Mouse (Mus musculus) hindbrain, postnatal 0 days (tissue): ENCODE results near the gene Adamtsl1. TPM values are rescaled to one million over a fixed set of nuclear protein-coding genes. Genes with fewer than 3 reads are reported as not detected.

Experiments
- ATAC-seq: fragments of 200-750 bp; cut with Nextera tagmentation; 2 replicates; pipeline ENCODE4 v1.8.0; 2017; ENCODE audit warnings: mild to moderate bottlenecking, moderate TSS enrichment, moderate library complexity
- DNase-seq: peaks from one replicate; pipeline ENCODE4 v3.0.0-alpha.2; 2015; ENCODE audit warnings: low spot score
- H3K27ac ChIP-seq: fragments of 300-500 bp; sonication (generic); 2 replicates; pipeline ENCODE4 v1.5.1; 2014; ENCODE audit warnings: mild to moderate bottlenecking
- H3K27me3 ChIP-seq: fragments of 300-500 bp; sonication (generic); 2 replicates; pipeline ENCODE4 v1.6.1; 2014; ENCODE audit warnings: low read length, mixed read lengths; ENCODE audit not compliant: insufficient read depth
- H3K36me3 ChIP-seq: fragments of 300-500 bp; sonication (generic); 2 replicates; pipeline ENCODE4 v1.6.1; 2014; ENCODE audit warnings: low read length, mixed read lengths; ENCODE audit not compliant: insufficient read depth
- H3K4me1 ChIP-seq: fragments of 300-500 bp; sonication (generic); 2 replicates; pipeline ENCODE4 v1.6.1; 2014; ENCODE audit warnings: antibody characterized with exemption, low read length, mixed read lengths; ENCODE audit not compliant: insufficient read depth
- H3K4me2 ChIP-seq: fragments of 300-500 bp; sonication (generic); 2 replicates; pipeline ENCODE4 v1.6.1; 2014; ENCODE audit warnings: low read depth, mild to moderate bottlenecking, low read length, moderate library complexity, mixed read lengths
- H3K4me3 ChIP-seq: fragments of 300-500 bp; sonication (generic); 2 replicates; pipeline ENCODE4 v1.5.1; 2014; ENCODE audit warnings: low read length
- H3K9ac ChIP-seq: fragments of 300-500 bp; sonication (generic); replicated peaks from 2 replicates; pipeline ENCODE4 v1.6.1; 2014; ENCODE audit warnings: mild to moderate bottlenecking, low read length, moderate library complexity, mixed read lengths
- H3K9me3 ChIP-seq: fragments of 300-500 bp; sonication (generic); 2 replicates; pipeline ENCODE4 v1.6.1; 2016; ENCODE audit warnings: low read length, mixed read lengths
- CTCF ChIP-seq: IDR thresholded peaks from 2 replicates; pipeline ENCODE4 v1.5.1; 2016; ENCODE audit warnings: antibody characterized with exemption, control low read depth, low read depth
- whole genome bisulfite sequencing: fragments of 180-500 bp; shearing (Covaris S2); extraction: QIAGEN DNeasy Blood & Tissue Kit; methylation state at CpG from one replicate; pipeline ENCODE4 v1.1.7; 2014; 5-methylcytosine and 5-hydroxymethylcytosine counted together
- polyA plus RNA-seq: library from polyadenylated mRNA; unstranded; fragments of >200 nt; fragmentation: Nextera tagmentation; extraction: Ambion mirVana; gene quantifications from 2 replicates; pipeline ENCODE4 v1.2.1, GENCODE M21; 2015
- total RNA-seq: library from RNA; depleted of rRNA; stranded (reverse); fragments of >200 nt; gene quantifications from 2 replicates; pipeline ENCODE4 v1.2.3, GENCODE M21; 2014

The Adamtsl1 gene
- total and polyA plus RNA-seq, 2 experiments from 2014 or later, result 8.0 to 13.4 TPM

DNA sequence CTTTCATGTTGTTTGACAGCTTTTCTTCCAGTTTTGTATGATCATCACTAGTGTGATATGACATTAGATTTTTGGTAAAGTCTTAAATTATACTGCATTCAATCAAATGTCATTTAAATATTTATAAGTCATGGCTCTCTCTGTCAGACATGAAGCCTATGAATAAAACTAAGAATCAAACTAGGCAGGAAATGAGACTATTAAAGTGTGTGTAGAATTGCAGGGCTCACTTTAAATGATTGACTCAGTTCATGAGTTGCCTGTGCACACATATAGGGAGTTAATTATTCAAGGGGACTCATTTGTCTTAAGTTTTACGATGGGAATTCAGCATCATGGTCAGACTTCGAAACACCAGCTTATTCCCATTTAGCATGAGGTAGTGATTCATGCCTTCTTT, 71.5 kb downstream of the Adamtsl1 start:
- H3K9ac ChIP-seq, result no peak overlapping the region
- WGBS, result 85% methylated on average over 2 of the region's 2 CpGs
- H3K27ac ChIP-seq, result no peak overlapping the region
- no peak for ATAC-seq
- no peaks in the 10 kb centered on the region for H3K4me1 ChIP-seq
- no peaks in the 10 kb centered on the region for H3K9me3 ChIP-seq
- no peak overlapping the region for H3K4me3 ChIP-seq
- no peaks in the 10 kb centered on the region for H3K36me3 ChIP-seq
- H3K4me2 ChIP-seq, result no peak overlapping the region
- no peak for TF ChIP-seq CTCF
- DNase-seq, result no peak
- H3K27me3 ChIP-seq, result no peaks in the 10 kb centered on the region

- Histone ChIP-seq H3K4me3 (no peak overlapping the region), H3K27ac (no peak overlapping the region), H3K27me3 (no peaks in the 10 kb centered on the region), H3K9me3 (no peaks in the 10 kb centered on the region), H3K36me3 (no peaks in the 10 kb centered on the region), H3K9ac (no peak overlapping the region), H3K4me2 (no peak overlapping the region), H3K4me1 (no peaks in the 10 kb centered on the region)
- 90% methylated on average over 4 of the region's 4 CpGs for WGBS
- DNase-seq, result no peak
- TF ChIP-seq CTCF, result no peak
- no peak for ATAC-seq
Measured at GRCm38 (mm10) chr4:85588928-85589327, 75.0 kb downstream of the Adamtsl1 start.

DNA sequence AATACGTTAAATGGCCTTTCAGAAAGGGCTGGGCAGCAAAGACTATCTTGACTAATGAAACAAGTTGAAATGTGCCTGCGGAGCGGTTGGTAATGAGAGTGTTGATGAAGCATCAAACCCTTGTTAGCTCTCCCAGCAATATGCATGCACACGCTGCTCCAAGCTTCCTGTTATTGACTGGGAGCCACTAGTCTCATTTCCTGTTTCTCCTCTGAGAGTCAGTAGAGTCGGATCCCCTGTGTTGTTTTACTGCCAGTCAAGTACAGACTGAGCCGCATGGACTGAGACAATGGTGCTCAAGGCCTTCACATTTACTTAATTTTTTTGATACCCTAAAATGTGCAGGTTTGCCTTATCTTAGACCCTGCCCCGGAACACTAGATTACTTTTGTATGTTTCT, 77.1 kb downstream of the Adamtsl1 start:
- 77% methylated on average over 7 of the region's 7 CpGs for WGBS
- no peak overlapping the region for H3K4me2 ChIP-seq

GRCm38 (mm10) chr4:85594159-85594558, 80.2 kb downstream of the Adamtsl1 start:
- Histone ChIP-seq H3K4me1 (no peaks in the 10 kb centered on the region), H3K4me2 (no peak overlapping the region), H3K9me3 (no peaks in the 10 kb centered on the region), H3K27ac (no peak overlapping the region), H3K9ac (no peak overlapping the region), H3K36me3 (no peaks in the 10 kb centered on the region), H3K27me3 (no peaks in the 10 kb centered on the region), H3K4me3 (no peak overlapping the region)
- TF ChIP-seq CTCF, result no peak
- DNase-seq (no peak), ATAC-seq (no peak)

More for the DNA sequence above, 77.1 kb downstream of the Adamtsl1 start:
- H3K36me3 ChIP-seq, result no peaks in the 10 kb centered on the region
- TF ChIP-seq CTCF, result no peak
- no peak overlapping the region for H3K27ac ChIP-seq
- no peaks in the 10 kb centered on the region for H3K27me3 ChIP-seq
- no peak for DNase-seq
- no peaks in the 10 kb centered on the region for H3K9me3 ChIP-seq
- H3K9ac ChIP-seq, result no peak overlapping the region
- no peaks in the 10 kb centered on the region for H3K4me1 ChIP-seq
- H3K4me3 ChIP-seq, result no peak overlapping the region
- no peak for ATAC-seq

- Histone ChIP-seq H3K9me3 (no peaks in the 10 kb centered on the region), H3K27ac (no peak overlapping the region), H3K27me3 (no peaks in the 10 kb centered on the region), H3K4me2 (no peak overlapping the region), H3K36me3 (no peaks in the 10 kb centered on the region), H3K4me1 (no peaks in the 10 kb centered on the region), H3K4me3 (no peak overlapping the region), H3K9ac (no peak overlapping the region)
- no peak for TF ChIP-seq CTCF
- DNase-seq (peak; percentile 4), ATAC-seq (no peak)
- 64% methylated on average over 3 of the region's 3 CpGs for WGBS
Measured at GRCm38 (mm10) chr4:85613331-85613730, 99.4 kb downstream of the Adamtsl1 start.

DNA sequence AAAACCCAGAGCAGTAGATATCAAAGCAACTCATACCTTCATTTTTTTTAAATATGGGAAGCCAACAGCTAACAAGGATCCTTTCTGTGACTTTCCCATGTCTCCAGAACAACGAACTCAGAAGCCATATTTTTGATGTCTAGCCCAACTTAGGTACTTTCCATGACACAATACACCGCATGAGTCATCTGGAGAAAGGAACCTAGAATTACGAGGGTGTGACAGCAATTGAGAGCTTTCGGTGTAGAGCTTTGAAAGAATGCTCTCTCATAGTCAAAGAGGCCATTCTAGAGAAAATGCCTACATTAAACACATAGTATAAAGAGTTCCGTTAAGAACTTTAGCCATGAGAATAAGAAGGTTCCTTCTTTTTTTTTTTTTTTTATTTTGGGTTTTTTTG, 104.8 kb downstream of the Adamtsl1 start:
- H3K4me1 ChIP-seq, result no peaks in the 10 kb centered on the region
- H3K9ac ChIP-seq, result no peak overlapping the region
- no peak for TF ChIP-seq CTCF
- no peak overlapping the region for H3K4me2 ChIP-seq
- no peaks in the 10 kb centered on the region for H3K9me3 ChIP-seq
- 89% methylated on average over 5 of the region's 5 CpGs for WGBS
- no peaks in the 10 kb centered on the region for H3K36me3 ChIP-seq
- H3K4me3 ChIP-seq, result no peak overlapping the region
- H3K27me3 ChIP-seq, result no peaks in the 10 kb centered on the region
- DNase-seq (no peak), ATAC-seq (no peak)
- no peak overlapping the region for H3K27ac ChIP-seq

GRCm38 (mm10) chr4:85619261-85619660, 105.3 kb downstream of the Adamtsl1 start:
- 90% methylated on average over 3 of the region's 3 CpGs for WGBS
- ATAC-seq (no peak), DNase-seq (no peak)
- no peak overlapping the region for H3K27ac ChIP-seq
- no peaks in the 10 kb centered on the region for H3K36me3 ChIP-seq
- TF ChIP-seq CTCF, result no peak
- no peak overlapping the region for H3K4me3 ChIP-seq
- no peak overlapping the region for H3K9ac ChIP-seq
- no peak overlapping the region for H3K4me2 ChIP-seq
- H3K9me3 ChIP-seq, result no peaks in the 10 kb centered on the region
- H3K27me3 ChIP-seq, result no peaks in the 10 kb centered on the region
- H3K4me1 ChIP-seq, result no peaks in the 10 kb centered on the region
